Mouse (Mus musculus): Measurements from ENCODE around the gene B4gat1. TPM values are rescaled to one million over a fixed set of nuclear protein-coding genes. Genes with fewer than 3 reads are reported as not detected.

Gene B4gat1
- total and polyA plus RNA-seq, 2 experiments from 2014 or later, result 48.2 to 58.3 TPM

DNA sequence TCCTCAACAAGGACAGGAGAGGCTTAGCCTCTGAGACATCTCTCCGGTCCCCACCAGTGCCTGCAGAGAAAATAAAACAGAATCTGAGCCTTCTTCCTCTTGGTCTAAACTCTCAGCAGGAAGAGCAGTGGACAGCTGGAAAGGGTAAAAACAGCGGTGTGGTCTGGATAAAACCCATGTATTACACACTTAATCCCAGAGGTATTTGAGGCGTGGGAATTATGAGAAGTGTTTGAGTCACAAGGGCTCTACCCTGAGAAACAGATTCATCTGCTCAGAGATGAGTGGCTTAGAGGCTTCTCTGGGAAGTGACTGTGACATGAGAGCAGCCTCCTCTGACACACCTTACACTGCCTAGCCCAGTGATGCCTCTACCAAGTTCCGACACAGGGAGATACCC, 21.0 kb upstream of the B4gat1 start:
- Histone ChIP-seq H3K4me2 (ENCODE audit: low read depth, low read length) (no peak overlapping the region), H3K9me3 (replicated peaks; ENCODE audit: control insufficient read depth, low read length) (no peaks in the 10 kb centered on the region), H3K27ac (ENCODE audit: low read depth) (no peak overlapping the region), H3K36me3 (replicated peaks; ENCODE audit: control insufficient read depth, insufficient read depth, low read length) (no peaks in the 10 kb centered on the region), H3K9ac (replicated peaks; ENCODE audit: low read depth, low read length) (no peak overlapping the region), H3K27me3 (ENCODE audit: control insufficient read depth, insufficient read depth, low read length) (no peaks in the 10 kb centered on the region), H3K4me1 (ENCODE audit: control insufficient read depth, insufficient read depth) (peaks cover 14% of the 10 kb centered on the region), H3K4me3 (ENCODE audit: low read depth, low read length) (no peak overlapping the region)
- DNase-seq (ENCODE audit: low spot score) (no peak), ATAC-seq (ENCODE audit: insufficient read depth, low read depth) (no peak)
- TF ChIP-seq EP300 (IDR thresholded peaks at IDR 0.05; ENCODE audit: low read depth), result no peak
- no peak for TF ChIP-seq CTCF (IDR thresholded peaks at IDR 0.05; ENCODE audit: low read depth)
- WGBS, result 67% methylated on average over 4 of the region's 4 CpGs

DNA sequence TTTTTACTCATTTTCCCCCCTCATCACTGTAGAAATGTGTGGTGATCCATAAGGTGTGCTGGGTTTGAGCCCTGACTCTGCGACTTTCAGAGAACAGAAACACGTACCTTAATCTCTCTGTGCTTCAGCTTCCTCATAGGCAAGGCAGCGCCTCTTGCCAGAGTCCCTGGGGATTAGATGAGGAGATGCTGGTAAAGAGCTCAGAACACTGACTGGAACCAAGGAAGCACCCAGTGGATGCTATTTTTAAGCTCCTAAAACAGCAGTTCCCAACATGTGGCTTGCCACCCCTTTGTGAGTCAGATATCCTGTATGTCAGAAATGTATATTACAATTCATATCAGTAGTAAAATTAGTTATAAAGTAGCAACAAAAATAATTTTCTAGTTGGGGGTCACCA, 20.4 kb upstream of the B4gat1 start:
- H3K4me2 ChIP-seq (ENCODE audit: low read depth, low read length), result no peak overlapping the region
- no peaks in the 10 kb centered on the region for H3K27me3 ChIP-seq (ENCODE audit: control insufficient read depth, insufficient read depth, low read length)
- DNase-seq (ENCODE audit: low spot score), result no peak
- 68% methylated on average over 3 of the region's 3 CpGs for WGBS
- H3K27ac ChIP-seq (ENCODE audit: low read depth), result no peak overlapping the region
- no peak overlapping the region for H3K4me3 ChIP-seq (ENCODE audit: low read depth, low read length)
- H3K4me1 ChIP-seq (ENCODE audit: control insufficient read depth, insufficient read depth), result peaks cover 14% of the 10 kb centered on the region
- no peaks in the 10 kb centered on the region for H3K9me3 ChIP-seq (replicated peaks; ENCODE audit: control insufficient read depth, low read length)
- TF ChIP-seq EP300 (IDR thresholded peaks at IDR 0.05; ENCODE audit: low read depth) (no peak), CTCF (IDR thresholded peaks at IDR 0.05; ENCODE audit: low read depth) (no peak)
- no peaks in the 10 kb centered on the region for H3K36me3 ChIP-seq (replicated peaks; ENCODE audit: control insufficient read depth, insufficient read depth, low read length)
- no peak overlapping the region for H3K9ac ChIP-seq (replicated peaks; ENCODE audit: low read depth, low read length)
- no peak for ATAC-seq (ENCODE audit: insufficient read depth, low read depth)

GRCm38 (mm10) chr19:5021416-5021815, 17.2 kb upstream of the B4gat1 start:
- no peak overlapping the region for H3K4me2 ChIP-seq (ENCODE audit: low read depth, low read length)
- no peaks in the 10 kb centered on the region for H3K36me3 ChIP-seq (replicated peaks; ENCODE audit: control insufficient read depth, insufficient read depth, low read length)
- peaks cover 7% of the 10 kb centered on the region for H3K4me1 ChIP-seq (ENCODE audit: control insufficient read depth, insufficient read depth)
- 78% methylated on average over 2 of the region's 2 CpGs for WGBS
- DNase-seq (ENCODE audit: low spot score) (no peak), ATAC-seq (ENCODE audit: insufficient read depth, low read depth) (no peak)
- TF ChIP-seq CTCF (IDR thresholded peaks at IDR 0.05; ENCODE audit: low read depth) (no peak), EP300 (IDR thresholded peaks at IDR 0.05; ENCODE audit: low read depth) (no peak)
- H3K9ac ChIP-seq (replicated peaks; ENCODE audit: low read depth, low read length), result no peak overlapping the region
- H3K9me3 ChIP-seq (replicated peaks; ENCODE audit: control insufficient read depth, low read length), result no peaks in the 10 kb centered on the region
- H3K27me3 ChIP-seq (ENCODE audit: control insufficient read depth, insufficient read depth, low read length), result no peaks in the 10 kb centered on the region
- no peak overlapping the region for H3K27ac ChIP-seq (ENCODE audit: low read depth)
- no peak overlapping the region for H3K4me3 ChIP-seq (ENCODE audit: low read depth, low read length)

- TF ChIP-seq EP300 (IDR thresholded peaks at IDR 0.05; ENCODE audit: low read depth) (no peak), CTCF (IDR thresholded peaks at IDR 0.05; ENCODE audit: low read depth) (no peak)
- ATAC-seq (ENCODE audit: insufficient read depth, low read depth), result peak; percentile 97
- WGBS, result under 1% methylated on average over 62 of the region's 62 CpGs
These were observed 14.8 kb upstream of the B4gat1 start, which contains the start of gene Slc29a2 for GRCm38 (mm10) chr19:5023621-5024479. TSS of gene Slc29a2 (plus strand) at chr19:5023860.

GRCm38 (mm10) chr19:5026111-5026510, 12.5 kb upstream of the B4gat1 start:
- no peak overlapping the region for H3K4me3 ChIP-seq (ENCODE audit: low read depth, low read length)
- no peak overlapping the region for H3K4me2 ChIP-seq (ENCODE audit: low read depth, low read length)
- TF ChIP-seq CTCF (IDR thresholded peaks at IDR 0.05; ENCODE audit: low read depth) (no peak), EP300 (IDR thresholded peaks at IDR 0.05; ENCODE audit: low read depth) (no peak)
- no peaks in the 10 kb centered on the region for H3K27me3 ChIP-seq (ENCODE audit: control insufficient read depth, insufficient read depth, low read length)
- DNase-seq (ENCODE audit: low spot score) (no peak), ATAC-seq (ENCODE audit: insufficient read depth, low read depth) (no peak)
- peaks cover 5% of the 10 kb centered on the region; the same call in 1 of the 2 replicates for H3K4me1 ChIP-seq (ENCODE audit: control insufficient read depth, insufficient read depth)
- no peaks in the 10 kb centered on the region for H3K9me3 ChIP-seq (replicated peaks; ENCODE audit: control insufficient read depth, low read length)
- no peak overlapping the region for H3K9ac ChIP-seq (replicated peaks; ENCODE audit: low read depth, low read length)
- peaks cover 41% of the 10 kb centered on the region for H3K36me3 ChIP-seq (replicated peaks; ENCODE audit: control insufficient read depth, insufficient read depth, low read length)
- H3K27ac ChIP-seq (ENCODE audit: low read depth), result no peak overlapping the region
- 86% methylated on average over 8 of the region's 8 CpGs for WGBS

More at GRCm38 (mm10) chr19:5023621-5024479, 14.8 kb upstream of the B4gat1 start, which contains the start of gene Slc29a2:
- no peaks in the 10 kb centered on the region for H3K9me3 ChIP-seq (replicated peaks; ENCODE audit: control insufficient read depth, low read length)
- peak within 1 kb of the TSS; percentile 93 for H3K27ac ChIP-seq (ENCODE audit: low read depth)
- H3K4me1 ChIP-seq (ENCODE audit: control insufficient read depth, insufficient read depth), result peaks cover 5% of the 10 kb centered on the region; the same call in 1 of the 2 replicates
- H3K4me3 ChIP-seq (ENCODE audit: low read depth, low read length), result peak within 1 kb of the TSS; percentile 58
- DNase-seq (ENCODE audit: low spot score), result peak; percentile 94
- peak within 1 kb of the TSS; percentile 79 for H3K4me2 ChIP-seq (ENCODE audit: low read depth, low read length)
- peak within 1 kb of the TSS; percentile 69 for H3K9ac ChIP-seq (replicated peaks; ENCODE audit: low read depth, low read length)
- H3K36me3 ChIP-seq (replicated peaks; ENCODE audit: control insufficient read depth, insufficient read depth, low read length), result peaks cover 20% of the 10 kb centered on the region
- H3K27me3 ChIP-seq (ENCODE audit: control insufficient read depth, insufficient read depth, low read length), result no peaks in the 10 kb centered on the region
